Mouse (Mus musculus) thymus, adult 2 months (tissue): Measurements from ENCODE around the gene Ptpdc1.

Experiments used
- CTCF ChIP-seq: fragments of 200-500 bp; IDR thresholded peaks from 2 replicates; pipeline ENCODE4 v1.5.1; 2012; ENCODE audit warnings: mild to moderate bottlenecking, control low read depth, low read length, moderate library complexity, borderline replicate concordance; ENCODE audit not compliant: control insufficient read depth, poor library complexity, insufficient read depth; ENCODE audit errors: extremely low read depth
- POLR2A ChIP-seq: fragments of 200-500 bp; IDR thresholded peaks from 2 replicates; pipeline ENCODE4 v1.6.1; 2012; ENCODE audit warnings: mild to moderate bottlenecking, low read length, control low read depth, moderate library complexity; ENCODE audit not compliant: control insufficient read depth, poor library complexity, insufficient read depth; ENCODE audit errors: extremely low read depth

GRCm38 (mm10) chr13:48665656-48666597, 40.5 kb upstream of the Ptpdc1 start:
- no peak for TF ChIP-seq CTCF
- TF ChIP-seq POLR2A: no peak
